Comparison of ENCODE assay signal across 8 mouse cellular contexts in genomic region chr6:145864171-145864570, GRCm38 (mm10). TPM values are rescaled to one million over a fixed set of nuclear protein-coding genes. Genes with fewer than 3 reads are reported as not detected.
A peak's percentile ranks its signal among the peaks of the same experiment; 100 is the strongest.
DNase-seq lines count a peak whose midpoint lies in the region; ATAC-seq and TF ChIP-seq lines count a peak whose summit lies in the region.

No protein-coding gene starts in this region.

- WGBS in limb, embryonic 14.5 days, result 1% methylated on average over 8 of the region's 8 CpGs
- 7% methylated on average over 8 of the region's 8 CpGs for WGBS in stomach, postnatal 0 days

- peaks cover 28% of the 10 kb centered on the region for H3K4me1 ChIP-seq in testis, adult 2 months (ENCODE audit: control insufficient read depth, insufficient read depth, low read length)
- peaks cover 19% of the 10 kb centered on the region for H3K4me1 ChIP-seq in limb, embryonic 14.5 days (ENCODE audit: control insufficient read depth, insufficient read depth, low read length)
- H3K4me1 ChIP-seq in stomach, postnatal 0 days (replicated peaks; ENCODE audit: control insufficient read depth, insufficient read depth), result no peaks in the 10 kb centered on the region

- H3K4me3 ChIP-seq in testis, adult 2 months (ENCODE audit: control insufficient read depth, low read depth, low read length), result peak overlapping the region; percentile 78
- H3K4me3 ChIP-seq in limb, embryonic 14.5 days (replicated peaks; ENCODE audit: low read length), result peak overlapping the region; percentile 64
- peak overlapping the region; percentile 54 for H3K4me3 ChIP-seq in stomach, postnatal 0 days (ENCODE audit: low read depth, low read length)

- peak overlapping the region; percentile 59 for H3K9ac ChIP-seq in limb, embryonic 14.5 days (ENCODE audit: low read depth, low read length, severe bottlenecking)
- no peak overlapping the region for H3K9ac ChIP-seq in stomach, postnatal 0 days (ENCODE audit: low read length)

- H3K4me2 ChIP-seq in limb, embryonic 14.5 days (replicated peaks; ENCODE audit: low read depth, low read length, severe bottlenecking), result peak overlapping the region; percentile 100
- H3K4me2 ChIP-seq in stomach, postnatal 0 days (replicated peaks; ENCODE audit: low read depth), result peak overlapping the region; percentile 98

- H3K36me3 ChIP-seq in testis, adult 2 months (ENCODE audit: control insufficient read depth, insufficient read depth, low read length), result no peaks in the 10 kb centered on the region
- H3K36me3 ChIP-seq in limb, embryonic 14.5 days (ENCODE audit: control insufficient read depth, insufficient read depth, low read length), result no peaks in the 10 kb centered on the region
- no peaks in the 10 kb centered on the region for H3K36me3 ChIP-seq in stomach, postnatal 0 days (ENCODE audit: control insufficient read depth, insufficient read depth, low read length)

- no peak overlapping the region for H3K27ac ChIP-seq in testis, adult 2 months (ENCODE audit: control insufficient read depth, insufficient read depth, low read depth, low read length)
- no peak overlapping the region for H3K27ac ChIP-seq in limb, embryonic 14.5 days (replicated peaks; ENCODE audit: low read depth, low read length)
- H3K27ac ChIP-seq in stomach, postnatal 0 days (replicated peaks), result no peak overlapping the region

- no peak for TF ChIP-seq POLR2A in testis, adult 2 months (IDR thresholded peaks at IDR 0.05; ENCODE audit: control insufficient read depth, low read depth, low read length)
- TF ChIP-seq POLR2A in limb, embryonic 14.5 days (IDR thresholded peaks at IDR 0.05; ENCODE audit: borderline replicate concordance, extremely low read depth, insufficient read depth, insufficient read length), result no peak

- peak; percentile 44 to 54 for DNase-seq in cerebellum, postnatal 10 days
- no peak for DNase-seq in testis, postnatal 14 days (ENCODE audit: low spot score)
- no peak for DNase-seq in limb, embryonic 14.5 days (ENCODE audit: low spot score)
- DNase-seq in stomach, postnatal 0 days (ENCODE audit: low spot score), result no peak
- no peak for DNase-seq in right cerebral cortex, postnatal 4 days
- DNase-seq in thymus, postnatal 4 days, result no peak

- no peak for TF ChIP-seq EP300 in stomach, postnatal 0 days (optimal IDR thresholded peaks at IDR 0.05)

- ATAC-seq in cerebellum, adult (ENCODE audit: insufficient number of reproducible peaks, low FRiP score, low TSS enrichment), result no peak
- ATAC-seq in limb, embryonic 14.5 days (ENCODE audit: low FRiP score, low read depth), result no peak
- no peak for ATAC-seq in stomach, postnatal 0 days (ENCODE audit: low FRiP score, low TSS enrichment)

- TF ChIP-seq CTCF in testis, adult 2 months (IDR thresholded peaks at IDR 0.05; ENCODE audit: control insufficient read depth, insufficient read depth, insufficient replicate concordance, low read depth, low read length), result no peak
- TF ChIP-seq CTCF in stomach, postnatal 0 days (IDR thresholded peaks at IDR 0.05; ENCODE audit: low read depth), result no peak

- H3K9me3 ChIP-seq in limb, embryonic 14.5 days (ENCODE audit: control insufficient read depth, low read length), result no peaks in the 10 kb centered on the region
- H3K9me3 ChIP-seq in stomach, postnatal 0 days (ENCODE audit: control insufficient read depth, low read length), result no peaks in the 10 kb centered on the region

- H3K27me3 ChIP-seq in testis, adult 2 months (ENCODE audit: control insufficient read depth, insufficient read depth, low read length), result no peaks in the 10 kb centered on the region; the same call in 1 of the 2 replicates
- H3K27me3 ChIP-seq in limb, embryonic 14.5 days (ENCODE audit: control insufficient read depth, insufficient read depth, low read length), result peaks cover 51% of the 10 kb centered on the region
- peaks cover 6% of the 10 kb centered on the region; the same call in 1 of the 2 replicates for H3K27me3 ChIP-seq in stomach, postnatal 0 days (ENCODE audit: control insufficient read depth, insufficient read depth, low read length)

RNA-seq across cellular contexts. Expression of gene Bhlhe41, which starts 1.2 kb away (rescaled TPM):
- polyA plus RNA-seq in testis, adult 2 months (2012; rRNA removed), result 0.40 and 0.83 TPM in 2 replicates
- polyA plus RNA-seq in limb, embryonic 14.5 days (2012; rRNA removed), result 2.0 and 2.5 TPM in 2 replicates
- polyA plus RNA-seq in limb, embryonic 14.5 days (2014; fragmentation: Nextera tagmentation; extraction: Ambion mirVana), result 2.8 and 3.3 TPM in 2 replicates
- 1.3 and 1.6 TPM in 2 replicates for polyA plus RNA-seq in stomach, postnatal 0 days (2015; fragmentation: Nextera tagmentation; extraction: Ambion mirVana)

Comparison
In these comparisons a context has a peak if more than half of its experiments do, and no peak if none do; other contexts are left out.
1. DNase-seq: peak in cerebellum, postnatal 10 days (2 of 2); none in testis, postnatal 14 days (single experiment), limb, embryonic 14.5 days (single experiment), stomach, postnatal 0 days (single experiment), right cerebral cortex, postnatal 4 days (single experiment) and thymus, postnatal 4 days (single experiment).
2. Peak in every context shown above with its lines, with median percentiles within 50 percentile points of each other: H3K4me3 ChIP-seq.